Mouse (Mus musculus): ENCODE measurements around the gene Defb21. TPM values are rescaled to one million over a fixed set of nuclear protein-coding genes. Genes with fewer than 3 reads are reported as not detected.
A peak's percentile ranks its signal among the peaks of the same experiment; 100 is the strongest.

Gene Defb21
- total and polyA plus RNA-seq, 3 experiments, result not detected

DNA sequence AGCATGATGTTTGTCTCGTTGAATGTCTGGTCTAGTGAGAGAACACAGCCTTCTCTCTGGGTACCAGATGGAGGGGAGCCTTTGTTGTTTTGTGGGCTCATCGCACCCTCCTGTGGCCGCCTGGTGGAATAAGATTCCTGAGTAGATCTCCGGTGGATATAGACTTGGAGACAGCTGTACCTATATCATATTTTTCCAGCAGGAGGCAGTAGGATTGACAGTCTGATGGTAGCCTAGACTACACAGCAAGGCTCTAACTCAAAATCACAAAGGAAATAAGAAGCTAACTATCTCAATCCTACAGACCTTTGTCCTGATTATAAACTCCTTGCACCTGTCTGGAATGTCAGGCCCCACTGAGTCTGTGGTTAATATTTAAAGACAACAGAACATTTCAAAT, 27.9 kb upstream of the Defb21 start:
- Histone ChIP-seq H3K27me3 (ENCODE audit: control insufficient read depth in 1 of 2, insufficient read depth in 2 of 2, low read length in 2 of 2) (peaks cover 2 to 3% of the 10 kb centered on the region in 2 experiments), H3K4me1 (ENCODE audit: control insufficient read depth in 1 of 2, insufficient read depth in 2 of 2, low read length in 2 of 2) (no peaks in the 10 kb centered on the region), H3K79me2 (ENCODE audit: control insufficient read depth, insufficient read depth, low read length, poor library complexity) (no peaks in the 10 kb centered on the region), H3K9me3 (replicated peaks; ENCODE audit: insufficient read depth, low read length) (no peaks in the 10 kb centered on the region), H3K9ac (ENCODE audit: control insufficient read depth, low read depth, low read length, poor library complexity, severe bottlenecking) (no peak overlapping the region), H3K4me3 (ENCODE audit: control insufficient read depth in 1 of 2, insufficient read depth in 1 of 2, low read depth in 2 of 2, low read length in 2 of 2) (no peak overlapping the region), H3K27ac (ENCODE audit: control insufficient read depth, low read depth, low read length) (no peak overlapping the region), H3K36me3 (ENCODE audit: control insufficient read depth in 1 of 2, insufficient read depth in 2 of 2, low read length in 2 of 2) (no peaks in the 10 kb centered on the region)
- peak; percentile 45 for DNase-seq (ENCODE audit: low read depth, low spot score)
- TF ChIP-seq UBTF (IDR thresholded peaks at IDR 0.05; ENCODE audit: borderline replicate concordance, insufficient read depth, low read depth, low read length) (no peak), TBP (IDR thresholded peaks at IDR 0.05; ENCODE audit: low read depth, low read length) (no peak), SMC3 (IDR thresholded peaks at IDR 0.05; ENCODE audit: low read depth, low read length) (peak; percentile 45), POLR2AphosphoS5 (IDR thresholded peaks at IDR 0.05; ENCODE audit: borderline replicate concordance, low read depth, low read length) (no peak), CTCF (IDR thresholded peaks at IDR 0.05 in 2 of 3, conservative IDR thresholded peaks at IDR 0.05 in 1 of 3; ENCODE audit: control insufficient read depth in 1 of 3, insufficient read depth in 1 of 3, low read depth in 2 of 3, low read length in 3 of 3, poor library complexity in 1 of 3, severe bottlenecking in 1 of 3) (peak; percentile 14 to 74 (median 55); a peak in 4 of 6 replicates), CHD1 (IDR thresholded peaks at IDR 0.05; ENCODE audit: low read depth, low read length) (no peak), RAD21 (IDR thresholded peaks at IDR 0.05; ENCODE audit: low read depth, low read length) (peak; percentile 47), ZKSCAN1 (IDR thresholded peaks at IDR 0.05; ENCODE audit: low read depth, low read length) (no peak), BHLHE40 (IDR thresholded peaks at IDR 0.05; ENCODE audit: borderline replicate concordance, low read depth, low read length) (no peak), GATA1 (IDR thresholded peaks at IDR 0.05; ENCODE audit: low read depth, low read length) (no peak)

DNA sequence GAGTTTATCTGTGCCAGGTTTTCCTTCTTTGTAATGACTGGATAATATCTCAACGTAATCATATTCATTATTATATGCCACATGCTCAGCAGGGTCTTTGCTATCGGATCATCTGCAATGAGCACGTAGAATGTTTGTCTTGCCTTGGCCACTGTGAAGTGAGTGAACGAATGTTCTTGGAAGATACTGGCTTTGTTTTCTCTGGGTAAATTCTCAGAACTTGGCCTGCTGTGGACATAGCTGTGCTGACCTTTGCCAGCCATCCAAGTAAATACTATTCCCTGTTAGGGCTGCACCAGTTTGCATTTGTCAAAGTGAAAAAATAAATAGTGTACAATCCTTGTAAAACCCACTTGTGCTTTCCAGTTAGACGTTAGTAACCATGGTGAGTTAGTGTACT, 24.4 kb upstream of the Defb21 start:
- Histone ChIP-seq H3K4me3 (ENCODE audit: control insufficient read depth in 1 of 2, insufficient read depth in 1 of 2, low read depth in 2 of 2, low read length in 2 of 2) (no peak overlapping the region), H3K9me3 (replicated peaks; ENCODE audit: insufficient read depth, low read length) (no peaks in the 10 kb centered on the region), H3K9ac (ENCODE audit: control insufficient read depth, low read depth, low read length, poor library complexity, severe bottlenecking) (no peak overlapping the region), H3K27ac (ENCODE audit: control insufficient read depth, low read depth, low read length) (no peak overlapping the region), H3K27me3 (ENCODE audit: control insufficient read depth in 1 of 2, insufficient read depth in 2 of 2, low read length in 2 of 2) (peaks cover 7 to 8% of the 10 kb centered on the region in 2 experiments), H3K79me2 (ENCODE audit: control insufficient read depth, insufficient read depth, low read length, poor library complexity) (no peaks in the 10 kb centered on the region), H3K36me3 (ENCODE audit: control insufficient read depth in 1 of 2, insufficient read depth in 2 of 2, low read length in 2 of 2) (no peaks in the 10 kb centered on the region), H3K4me1 (ENCODE audit: control insufficient read depth in 1 of 2, insufficient read depth in 2 of 2, low read length in 2 of 2) (no peaks in the 10 kb centered on the region)
- TF ChIP-seq ETS1 (IDR thresholded peaks at IDR 0.05; ENCODE audit: low read depth, low read length), result no peak
- TF ChIP-seq USF1 (IDR thresholded peaks at IDR 0.05; ENCODE audit: low read depth, low read length), result no peak
- TF ChIP-seq MAX (IDR thresholded peaks at IDR 0.05; ENCODE audit: low read length), result no peak
- TF ChIP-seq ZNF384 (IDR thresholded peaks at IDR 0.05; ENCODE audit: low read depth, low read length), result no peak
- TF ChIP-seq ZC3H11A (IDR thresholded peaks at IDR 0.05; ENCODE audit: low read depth, low read length), result no peak
- TF ChIP-seq TAL1 (IDR thresholded peaks at IDR 0.05; ENCODE audit: low read length), result no peak
- TF ChIP-seq HCFC1 (IDR thresholded peaks at IDR 0.05; ENCODE audit: low read depth, low read length), result no peak
- no peak for TF ChIP-seq EP300 (IDR thresholded peaks at IDR 0.05; ENCODE audit: low read depth in 1 of 2, low read length in 2 of 2)
- TF ChIP-seq UBTF (IDR thresholded peaks at IDR 0.05; ENCODE audit: borderline replicate concordance, insufficient read depth, low read depth, low read length), result no peak
- TF ChIP-seq GATA1 (IDR thresholded peaks at IDR 0.05; ENCODE audit: low read depth, low read length), result no peak
- TF ChIP-seq NELFE (IDR thresholded peaks at IDR 0.05; ENCODE audit: low read depth, low read length), result no peak
- TF ChIP-seq TBP (IDR thresholded peaks at IDR 0.05; ENCODE audit: low read depth, low read length), result no peak
- TF ChIP-seq MEF2A (IDR thresholded peaks at IDR 0.05; ENCODE audit: extremely low read depth, insufficient replicate concordance, low read depth, low read length, poor library complexity, severe bottlenecking), result no peak
- DNase-seq (ENCODE audit: low read depth, low spot score), result no peak

All from MEL (cell line).